Mouse (Mus musculus): ENCODE data around the gene Tusc2. TPM values are rescaled to one million over a fixed set of nuclear protein-coding genes. Genes with fewer than 3 reads are reported as not detected.
"Not testable (repeated sequence)": the region's sequence is repeated elsewhere in the genome, so short reads cannot be mapped to it uniquely, and the experiment has no call there.

Tusc2 gene
- total RNA-seq, 2 experiments from 2014 or later: 26.1 to 27.2 TPM

- ATAC-seq (replicated peaks; ENCODE audit: low FRiP score, low TSS enrichment, poor library complexity, severe bottlenecking): no peak
Observed at GRCm38 (mm10) chr9:107544196-107544700, 18.8 kb upstream of the Tusc2 start.

GRCm38 (mm10) chr9:107544729-107545128 lies 18.3 kb upstream of the Tusc2 start:
- ATAC-seq (replicated peaks; ENCODE audit: low FRiP score, low TSS enrichment, poor library complexity, severe bottlenecking): no peak

DNA sequence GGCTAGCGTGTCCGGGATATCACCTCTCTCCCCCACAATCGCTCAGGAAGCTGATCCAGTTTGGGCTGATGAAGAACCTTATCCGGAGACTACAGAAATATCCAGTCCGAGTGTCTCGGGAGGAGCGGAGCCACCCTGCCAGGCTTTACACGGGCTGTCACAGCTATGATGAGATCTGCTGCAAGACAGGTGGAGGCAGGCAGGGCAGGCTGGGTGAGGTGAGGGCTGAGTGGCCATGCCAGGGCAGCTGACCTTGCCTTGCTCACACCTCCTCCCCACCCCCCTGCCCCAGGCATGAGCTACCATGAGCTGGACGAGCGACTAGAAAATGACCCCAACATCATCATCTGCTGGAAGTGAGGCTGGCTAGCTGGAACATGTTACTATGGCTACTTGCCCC lies 17.9 kb upstream of the Tusc2 start:
- ATAC-seq (replicated peaks; ENCODE audit: low FRiP score, low TSS enrichment, poor library complexity, severe bottlenecking): no peak

GRCm38 (mm10) chr9:107545602-107546001 lies 17.5 kb upstream of the Tusc2 start:
- ATAC-seq (replicated peaks; ENCODE audit: low FRiP score, low TSS enrichment, poor library complexity, severe bottlenecking): no peak

DNA sequence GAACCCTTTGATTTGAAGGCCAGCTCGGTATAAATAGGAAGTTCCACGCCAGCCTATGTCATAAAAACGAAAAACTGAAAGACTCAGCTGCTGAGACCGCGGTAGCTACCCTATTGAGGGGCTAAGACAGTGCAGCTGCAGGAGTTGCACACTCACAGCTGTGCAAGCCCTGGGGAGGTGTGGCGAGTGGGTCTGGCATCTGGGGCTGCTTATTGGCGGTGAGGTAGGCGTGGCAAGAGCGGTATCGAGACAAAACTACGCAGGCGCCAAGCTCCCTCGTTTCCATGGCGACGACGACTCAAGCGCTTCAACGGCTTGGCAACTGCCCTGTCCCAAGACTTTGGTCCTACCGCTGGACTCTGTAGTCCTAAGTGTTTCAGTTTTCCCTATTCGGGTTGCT lies 16.0 kb upstream of the Tusc2 start, which contains the start of gene Zmynd10:
Gene Zmynd10, plus strand, starts transcription at position 273 of the 400 bp plus-strand sequence.
- peak; percentile 65 for ATAC-seq (replicated peaks; ENCODE audit: low FRiP score, low TSS enrichment, poor library complexity, severe bottlenecking)

DNA sequence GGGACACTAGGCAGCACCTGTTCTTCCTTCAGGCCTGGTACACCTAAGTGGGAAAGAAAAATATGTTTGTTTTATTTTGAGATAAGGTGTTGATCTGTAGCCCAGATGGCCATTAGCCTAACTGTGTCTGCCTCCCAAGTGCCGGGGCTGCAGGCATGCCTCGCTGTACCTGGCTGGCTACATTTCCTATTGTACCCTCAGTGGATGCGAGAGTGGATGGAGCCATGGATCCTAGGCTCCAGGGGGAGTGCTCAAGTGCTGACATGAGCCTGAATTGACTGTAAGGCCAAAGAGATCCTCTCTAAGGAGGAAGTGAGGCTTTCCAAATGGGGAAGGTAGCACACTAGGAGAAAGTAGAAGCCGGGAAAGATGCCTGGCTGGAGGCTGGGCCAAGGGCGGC lies 15.1 kb upstream of the Tusc2 start:
- no peak for ATAC-seq (replicated peaks; ENCODE audit: low FRiP score, low TSS enrichment, poor library complexity, severe bottlenecking)

- ATAC-seq (replicated peaks; ENCODE audit: low FRiP score, low TSS enrichment, poor library complexity, severe bottlenecking): no peak
Observed at GRCm38 (mm10) chr9:107548820-107549219, 14.2 kb upstream of the Tusc2 start.

DNA sequence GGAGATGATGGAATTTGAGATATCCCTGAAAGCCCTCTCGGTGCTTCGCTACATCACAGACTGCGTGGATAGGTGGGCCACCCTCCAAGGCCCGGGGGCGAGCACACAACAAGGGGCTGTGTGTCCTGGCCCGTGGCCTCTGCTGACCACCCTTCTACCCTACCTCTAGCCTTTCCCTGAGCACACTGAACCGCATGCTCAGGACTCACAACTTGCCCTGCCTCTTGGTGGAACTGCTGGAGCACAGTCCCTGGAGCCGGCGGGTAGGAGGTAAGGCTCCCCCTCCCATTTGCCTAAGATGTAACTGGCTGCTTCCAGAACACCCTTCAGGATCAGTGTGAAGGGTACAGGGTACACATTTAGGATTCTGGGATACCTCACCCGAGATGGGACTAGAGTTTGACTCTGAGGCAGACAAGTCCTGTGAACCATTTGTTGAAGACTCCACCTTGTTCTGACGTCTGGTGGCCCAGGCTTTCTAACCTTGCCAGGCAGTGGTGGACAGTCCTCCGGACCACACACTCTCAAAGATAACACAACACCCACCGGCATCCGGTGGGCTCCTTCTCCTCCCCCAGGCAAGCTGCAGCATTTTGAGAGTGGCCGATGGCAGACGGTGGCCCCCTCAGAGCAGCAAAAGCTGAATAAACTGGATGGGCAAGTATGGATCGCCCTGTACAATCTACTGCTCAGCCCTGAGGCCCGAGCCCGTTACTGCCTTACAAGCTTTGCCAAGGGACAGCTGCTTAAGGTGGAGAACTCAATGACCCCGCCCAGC lies 13.6 kb upstream of the Tusc2 start:
- no peak for ATAC-seq (replicated peaks; ENCODE audit: low FRiP score, low TSS enrichment, poor library complexity, severe bottlenecking)

DNA sequence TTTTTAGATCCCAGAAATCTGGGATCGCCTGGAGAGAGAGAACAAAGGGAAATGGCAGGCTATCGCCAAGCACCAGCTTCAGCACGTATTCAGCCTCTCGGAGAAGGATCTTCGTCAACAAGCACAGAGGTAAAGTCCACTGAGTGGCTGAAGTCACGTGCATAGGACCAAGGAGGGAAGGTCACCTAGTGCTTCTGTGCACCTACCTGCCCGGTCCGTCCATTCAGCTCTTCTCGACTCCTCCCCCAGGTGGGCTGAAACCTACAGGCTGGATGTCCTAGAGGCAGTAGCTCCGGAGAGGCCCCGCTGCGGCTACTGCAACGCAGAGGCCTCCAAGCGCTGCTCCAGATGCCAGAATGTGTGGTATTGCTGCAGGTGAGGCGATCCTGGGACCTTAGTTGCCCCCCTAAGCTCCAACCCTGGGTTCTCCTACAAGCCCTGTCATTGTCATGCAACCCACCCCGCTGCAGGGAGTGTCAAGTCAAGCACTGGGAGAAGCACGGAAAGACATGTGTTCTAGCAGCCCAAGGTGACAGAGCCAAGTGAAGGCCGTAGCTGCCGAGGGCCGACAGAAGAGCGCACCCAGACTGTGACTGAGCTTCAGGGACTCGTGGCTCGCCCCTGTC lies 12.5 kb upstream of the Tusc2 start:
- ATAC-seq (replicated peaks; ENCODE audit: low FRiP score, low TSS enrichment, poor library complexity, severe bottlenecking): no peak

DNA sequence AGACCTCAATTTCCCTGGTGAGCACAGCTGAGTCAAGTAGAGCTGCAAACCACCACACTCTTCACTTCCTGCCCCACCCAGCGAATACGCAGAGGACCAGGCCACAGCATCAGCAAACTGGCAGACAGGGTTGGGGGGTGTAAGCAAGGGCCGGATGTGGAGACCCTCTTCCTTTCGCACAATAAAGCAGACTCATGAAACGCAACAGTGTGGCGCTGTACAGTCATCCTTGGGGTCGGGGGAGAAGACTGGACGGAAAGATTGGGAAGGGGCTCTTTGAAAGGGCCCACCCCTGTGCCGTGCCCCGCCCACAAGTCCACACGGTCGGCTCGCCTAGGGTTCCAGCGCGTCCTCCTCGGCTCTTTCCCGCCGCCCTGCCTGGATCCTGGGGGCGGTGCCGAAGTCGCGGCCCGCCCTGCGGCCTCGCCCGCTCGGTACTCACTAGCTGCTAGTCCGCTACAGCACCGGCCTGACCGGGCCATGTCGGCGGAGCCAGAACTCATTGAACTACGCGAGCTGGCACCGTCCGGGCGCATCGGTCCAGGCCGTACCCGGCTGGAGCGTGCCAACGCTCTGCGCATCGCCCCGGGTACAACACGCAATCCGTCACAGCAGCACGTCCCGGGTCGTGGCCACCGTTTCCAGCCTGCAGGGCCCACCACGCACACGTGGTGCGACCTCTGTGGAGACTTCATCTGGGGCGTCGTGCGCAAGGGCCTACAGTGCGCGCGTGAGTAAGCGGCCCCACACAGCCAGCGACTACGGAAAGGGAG lies 11.8 kb upstream of the Tusc2 start, which contains the start of gene Rassf1:
Gene Rassf1, plus strand, starts transcription at position 439 of the 773 bp plus-strand sequence.
- peak; percentile 16; the same call in 1 of the 2 replicates for ATAC-seq (replicated peaks; ENCODE audit: low FRiP score, low TSS enrichment, poor library complexity, severe bottlenecking)

GRCm38 (mm10) chr9:107551890-107552355 lies 11.1 kb upstream of the Tusc2 start:
- no peak for ATAC-seq (replicated peaks; ENCODE audit: low FRiP score, low TSS enrichment, poor library complexity, severe bottlenecking)

DNA sequence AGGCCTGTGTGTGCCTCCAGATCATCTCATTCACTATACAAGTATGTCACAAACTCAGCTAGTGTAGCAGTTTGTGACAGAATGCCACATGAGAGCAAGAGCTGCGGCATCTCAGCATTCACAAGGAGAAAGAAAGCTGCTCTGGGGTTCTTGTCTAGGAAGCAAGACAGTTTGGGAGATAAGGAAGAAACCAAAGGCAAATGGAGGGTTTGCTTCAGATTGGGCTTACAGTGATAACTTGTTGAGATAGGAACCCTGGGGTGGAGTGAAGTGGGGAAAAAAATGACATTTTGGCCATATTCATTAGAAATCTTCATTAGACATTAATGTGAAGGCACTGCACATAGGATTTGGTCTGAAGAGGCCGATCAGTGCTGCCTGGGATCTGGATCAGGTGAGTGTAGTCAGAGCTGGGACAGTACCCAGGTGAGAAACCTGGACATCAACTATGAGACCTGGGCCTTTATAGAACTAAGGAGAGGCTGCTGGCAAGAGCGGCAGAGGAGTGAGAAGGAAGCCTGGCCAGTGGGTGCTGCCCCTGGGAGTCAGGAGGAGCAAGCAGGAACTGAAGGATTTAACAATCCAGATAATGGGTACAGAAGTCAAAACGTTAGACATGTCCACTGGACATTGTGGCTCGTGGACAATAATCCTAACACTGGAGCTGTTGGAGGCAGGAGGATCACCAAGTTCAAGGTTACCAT lies 10.2 kb upstream of the Tusc2 start:
- ATAC-seq (replicated peaks; ENCODE audit: low FRiP score, low TSS enrichment, poor library complexity, severe bottlenecking): no peak

GRCm38 (mm10) chr9:107553541-107554318 lies 9.3 kb upstream of the Tusc2 start:
- no peak for ATAC-seq (replicated peaks; ENCODE audit: low FRiP score, low TSS enrichment, poor library complexity, severe bottlenecking)

GRCm38 (mm10) chr9:107554319-107554825 lies 8.7 kb upstream of the Tusc2 start:
- peak; percentile 86 for ATAC-seq (replicated peaks; ENCODE audit: low FRiP score, low TSS enrichment, poor library complexity, severe bottlenecking)

- peak; percentile 3; the same call in 1 of the 2 replicates for ATAC-seq (replicated peaks; ENCODE audit: low FRiP score, low TSS enrichment, poor library complexity, severe bottlenecking)
Observed at GRCm38 (mm10) chr9:107555031-107555457, 8.0 kb upstream of the Tusc2 start.

- no peak for ATAC-seq (replicated peaks; ENCODE audit: low FRiP score, low TSS enrichment, poor library complexity, severe bottlenecking)
Observed at GRCm38 (mm10) chr9:107555701-107556100, 7.4 kb upstream of the Tusc2 start.

- ATAC-seq (replicated peaks; ENCODE audit: low FRiP score, low TSS enrichment, poor library complexity, severe bottlenecking): no peak
Observed at GRCm38 (mm10) chr9:107556346-107556745, 6.7 kb upstream of the Tusc2 start.

DNA sequence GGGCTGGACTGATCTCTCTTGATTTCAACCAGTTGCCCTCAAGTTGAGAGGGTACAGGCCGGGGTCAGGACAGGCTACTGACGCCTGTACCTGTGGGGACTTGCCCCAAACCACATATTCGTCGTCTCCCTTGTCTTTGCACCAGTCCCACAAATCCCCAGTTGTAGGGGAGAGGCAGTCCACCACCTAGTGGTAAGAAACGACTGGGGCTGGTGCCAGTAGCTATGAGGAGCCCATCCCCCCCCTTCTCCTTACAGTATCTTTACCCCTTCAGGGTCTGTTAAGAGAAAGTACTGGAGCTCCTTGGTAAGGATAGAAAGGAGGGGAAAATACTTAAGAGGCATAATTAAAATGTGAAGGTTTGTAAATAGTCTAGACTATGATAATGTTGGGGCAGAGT lies 2.5 kb downstream of the Tusc2 start:
- ATAC-seq (replicated peaks; ENCODE audit: low FRiP score, low TSS enrichment, poor library complexity, severe bottlenecking): not testable (repeated sequence)
